Mouse (Mus musculus) adrenal gland, postnatal 10 days (tissue): ENCODE results near the gene Fam69a. TPM values are rescaled to one million over a fixed set of nuclear protein-coding genes. Genes with fewer than 3 reads are reported as not detected.
"Not testable (repeated sequence)": the region's sequence is repeated elsewhere in the genome, so short reads cannot be mapped to it uniquely, and the experiment has no call there.

Experiments used
- DNase-seq: peaks from one replicate; pipeline ENCODE4 v3.0.0; 2021; ENCODE audit warnings: mixed read lengths
- total RNA-seq, 2 experiments: library from RNA; stranded (reverse); gene quantifications; 2 replicates each; pipeline ENCODE4 v1.2.3; 2021

Fam69a gene
- total RNA-seq, 2 experiments from 2014 or later: 18.0 to 18.5 TPM

DNA sequence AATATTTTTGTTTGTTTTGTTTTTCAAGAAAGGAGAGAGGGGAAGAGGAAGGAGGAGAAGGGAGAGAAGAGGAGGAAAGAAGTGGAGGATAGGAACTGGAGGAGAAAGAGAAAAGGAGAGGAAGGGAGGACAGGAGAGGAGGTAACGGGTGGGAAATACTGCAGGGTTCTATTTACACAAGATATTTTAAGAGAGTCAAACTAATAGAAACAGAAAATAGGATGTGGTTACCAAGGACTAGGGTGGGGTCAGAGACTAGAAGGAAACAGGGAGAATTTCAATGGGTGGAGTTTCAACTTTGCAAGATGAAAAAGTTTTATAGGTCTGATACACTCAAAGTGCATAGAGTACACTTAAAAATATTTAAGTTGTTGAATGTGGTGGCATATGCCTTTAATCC lies 7.0 kb downstream of the Fam69a start:
- DNase-seq: no peak

DNA sequence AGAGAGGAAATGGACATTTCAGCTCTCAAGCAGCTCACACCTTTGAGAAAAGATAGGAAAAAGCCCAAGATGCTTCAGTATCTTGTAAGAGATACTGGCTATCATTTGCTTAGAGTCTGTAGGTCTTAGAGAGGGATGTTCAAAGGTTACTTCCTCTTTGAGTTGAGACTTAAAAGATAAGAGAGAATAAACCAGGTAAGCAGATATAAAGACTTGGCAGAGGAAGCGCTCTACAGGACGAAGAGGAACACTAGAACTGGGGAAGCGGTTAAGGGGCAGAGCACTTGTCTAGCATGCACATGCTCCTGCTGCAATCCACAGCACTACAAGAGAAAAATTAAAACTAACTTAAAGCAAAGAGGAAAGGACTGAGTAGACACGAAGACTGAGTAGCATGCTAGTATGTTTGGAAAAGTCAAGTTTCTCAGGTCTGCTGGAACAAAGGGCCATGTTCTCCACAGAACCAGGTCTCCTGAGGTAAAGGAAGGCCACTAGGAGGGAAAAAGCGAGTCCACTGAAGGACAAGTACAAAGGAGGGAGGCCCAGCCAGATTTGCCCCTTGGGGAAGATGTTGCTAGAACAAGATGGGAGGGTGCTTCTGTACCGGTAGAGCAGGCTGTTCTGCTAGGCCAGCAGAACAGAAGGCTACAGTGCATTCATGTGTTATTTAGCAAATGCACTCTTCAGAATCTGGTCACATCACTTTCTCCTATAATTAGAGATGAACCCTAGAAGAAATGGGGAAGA lies 8.4 kb downstream of the Fam69a start:
- DNase-seq: peak; percentile 48

DNA sequence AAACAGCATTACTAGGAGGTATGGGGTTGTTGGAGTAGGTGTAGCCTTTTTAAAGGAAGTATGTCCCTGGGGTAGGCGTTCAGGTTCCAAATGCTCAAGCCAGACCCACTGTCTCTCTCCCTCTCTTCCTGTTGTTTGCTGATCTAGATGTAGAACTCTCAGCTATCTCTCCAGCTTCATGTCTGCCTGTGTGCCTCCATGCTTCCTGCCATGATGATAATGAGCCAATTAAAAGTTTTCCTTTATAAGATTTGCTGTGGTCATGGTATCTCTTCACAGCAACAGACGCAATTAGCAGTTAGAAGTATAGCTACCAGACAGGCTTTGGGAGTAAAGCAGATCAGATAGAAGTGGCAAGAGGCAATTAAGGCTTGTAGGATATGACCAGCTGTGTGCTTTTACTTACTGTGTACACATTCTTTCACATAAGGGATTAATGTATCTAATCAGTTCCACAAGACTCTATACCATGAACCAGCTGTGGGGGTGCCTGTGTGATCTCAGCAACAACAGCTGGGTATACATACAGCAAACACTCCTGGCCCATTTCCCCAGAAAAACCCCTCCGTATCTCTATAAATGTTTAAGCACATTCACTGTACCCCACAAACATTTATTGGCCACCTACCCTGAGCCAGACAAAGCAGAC lies 9.1 kb downstream of the Fam69a start:
- DNase-seq: no peak

DNA sequence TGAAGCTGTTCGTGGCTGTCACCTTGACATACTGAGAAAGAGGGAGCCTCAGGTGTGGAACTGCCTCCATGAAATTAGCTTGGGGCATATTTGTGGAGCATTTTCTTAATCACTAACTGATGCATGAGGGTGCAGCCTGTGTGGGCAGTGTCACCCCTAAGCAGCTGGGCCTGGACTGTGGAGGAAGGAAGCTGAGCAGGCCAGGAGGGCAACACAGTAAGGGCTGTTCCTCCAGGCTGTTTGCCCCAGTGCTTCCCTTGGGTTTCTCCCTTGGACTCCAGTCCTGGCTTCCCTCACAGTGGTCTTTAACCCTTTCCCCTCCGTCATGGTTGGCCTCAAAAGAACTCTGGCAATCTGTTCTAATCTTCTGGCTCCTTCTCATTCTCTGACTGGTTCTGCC lies 13.6 kb downstream of the Fam69a start:
- peak; percentile 49 for DNase-seq

DNA sequence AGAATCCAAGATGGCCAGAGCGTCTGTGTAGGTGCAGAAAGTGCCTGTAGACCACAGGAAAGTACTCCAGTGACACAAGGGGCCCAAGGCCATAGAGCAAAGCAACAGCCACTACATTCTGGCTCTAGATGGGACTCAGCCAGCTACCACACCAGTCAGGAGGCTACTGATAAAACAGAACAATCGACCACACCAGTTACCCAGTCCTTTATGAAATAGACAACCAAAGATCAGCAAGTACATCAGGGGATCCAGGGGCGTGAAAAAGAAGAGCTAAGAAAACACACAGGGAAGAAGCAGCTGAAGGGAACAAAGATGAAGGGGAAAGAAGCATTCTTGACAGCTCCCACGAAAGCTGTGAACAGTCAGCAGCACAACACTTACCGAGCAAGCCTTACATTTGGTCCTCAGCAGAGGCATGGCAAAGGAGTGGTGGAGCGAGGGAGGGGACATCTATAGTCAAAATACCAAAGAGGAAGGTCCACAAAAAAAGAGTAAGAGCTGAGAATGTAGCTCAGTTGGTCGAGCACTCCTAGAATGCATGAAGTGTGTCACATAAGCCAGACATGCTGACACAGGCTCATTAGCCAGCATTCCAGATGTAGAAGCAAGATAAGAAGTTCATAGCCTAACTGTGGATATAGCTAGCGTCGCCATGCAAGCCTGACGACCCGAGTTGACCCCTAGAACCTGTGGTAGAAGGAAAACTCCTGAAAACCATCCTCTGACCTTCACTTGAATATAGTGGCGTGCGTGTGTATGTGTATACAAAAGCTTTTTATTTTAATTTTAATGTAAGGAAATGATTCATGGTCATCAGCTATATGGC lies 14.2 kb downstream of the Fam69a start:
- DNase-seq: no peak

DNA sequence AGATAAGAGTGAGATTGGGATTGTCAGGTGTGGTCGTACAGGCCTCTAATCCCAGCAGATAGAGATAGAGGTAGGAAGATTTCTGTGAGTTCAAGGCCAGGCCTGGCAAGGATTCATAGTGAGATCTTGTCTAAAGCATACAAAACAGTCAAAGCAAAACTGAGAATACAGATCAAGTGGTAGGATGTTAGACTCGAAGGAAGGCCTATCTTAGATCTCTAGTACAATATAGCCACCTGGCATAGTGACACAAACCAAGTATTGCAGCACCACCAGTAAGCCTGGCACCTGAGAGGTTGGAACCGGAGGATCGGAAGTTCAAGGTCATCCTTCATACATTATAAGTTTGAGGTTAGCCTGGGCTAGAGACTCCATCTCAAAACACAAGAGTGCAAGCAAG lies 15.8 kb downstream of the Fam69a start:
- no peak for DNase-seq

DNA sequence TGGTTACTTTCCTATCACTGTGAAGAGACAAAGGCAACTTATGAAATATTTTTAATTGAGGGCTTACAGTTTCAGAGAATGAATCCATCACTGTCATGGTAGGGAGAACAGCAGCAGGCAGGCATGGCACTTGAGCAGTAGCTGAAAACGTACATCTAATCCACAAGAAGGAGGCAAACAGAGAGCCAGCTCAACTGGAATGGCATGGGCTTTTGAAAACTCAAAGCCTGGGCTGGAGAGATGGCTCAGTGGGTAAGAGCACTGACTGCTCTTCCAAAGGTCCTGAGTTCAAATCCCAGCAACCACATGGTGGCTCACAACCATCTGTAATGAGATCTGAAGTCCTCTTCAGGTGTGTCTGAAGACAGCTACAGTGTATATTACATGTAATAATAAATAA lies 17.1 kb downstream of the Fam69a start:
- DNase-seq: not testable (repeated sequence)

DNA sequence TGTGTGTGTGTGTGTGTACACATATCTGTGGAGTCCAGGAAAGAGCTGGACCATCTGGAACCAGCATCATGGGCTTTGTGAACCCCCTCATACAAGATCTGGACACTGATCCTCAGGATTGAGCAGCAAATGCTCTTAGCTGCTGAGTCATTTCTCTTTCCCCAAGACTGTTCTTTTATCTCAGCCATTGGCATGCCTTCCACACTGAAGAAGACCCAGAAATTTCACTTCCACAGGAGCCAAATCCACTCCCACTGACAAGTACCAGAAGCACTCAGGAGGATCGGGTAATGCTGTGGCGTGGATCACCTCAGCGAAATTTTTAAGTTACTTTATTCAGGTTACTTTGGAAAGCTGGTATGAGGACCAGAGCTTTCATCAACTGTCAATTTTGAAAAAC lies 18.8 kb downstream of the Fam69a start:
- DNase-seq: no peak

DNA sequence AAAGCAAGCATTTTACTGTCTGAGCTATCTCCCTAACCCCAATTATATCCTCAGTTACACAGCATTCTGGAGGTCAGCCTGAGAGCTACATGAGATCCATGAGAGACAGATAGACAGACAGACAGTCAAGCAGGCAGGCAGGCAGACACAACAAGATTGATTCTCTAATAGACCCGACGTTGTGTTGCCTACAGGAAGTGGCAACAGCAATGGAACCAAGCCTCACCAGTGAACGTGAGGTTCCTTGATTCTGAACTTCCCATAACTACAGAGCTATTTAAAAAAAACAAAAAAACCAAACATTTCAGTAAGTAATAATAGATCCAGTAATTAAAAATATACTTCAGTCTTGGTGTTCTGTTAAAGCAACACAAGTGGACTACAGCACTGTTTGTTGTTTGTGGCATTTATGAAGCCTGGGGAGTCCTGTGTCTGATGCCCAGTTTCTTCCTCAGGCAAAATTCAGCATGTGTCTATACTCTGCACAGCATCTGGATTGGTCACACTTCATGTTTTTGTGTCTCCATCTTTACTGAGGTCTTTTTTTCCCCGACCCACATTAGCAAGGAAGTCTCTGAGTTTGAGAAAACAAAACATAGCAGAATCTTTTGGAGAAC lies 19.9 kb downstream of the Fam69a start:
- DNase-seq: no peak

DNA sequence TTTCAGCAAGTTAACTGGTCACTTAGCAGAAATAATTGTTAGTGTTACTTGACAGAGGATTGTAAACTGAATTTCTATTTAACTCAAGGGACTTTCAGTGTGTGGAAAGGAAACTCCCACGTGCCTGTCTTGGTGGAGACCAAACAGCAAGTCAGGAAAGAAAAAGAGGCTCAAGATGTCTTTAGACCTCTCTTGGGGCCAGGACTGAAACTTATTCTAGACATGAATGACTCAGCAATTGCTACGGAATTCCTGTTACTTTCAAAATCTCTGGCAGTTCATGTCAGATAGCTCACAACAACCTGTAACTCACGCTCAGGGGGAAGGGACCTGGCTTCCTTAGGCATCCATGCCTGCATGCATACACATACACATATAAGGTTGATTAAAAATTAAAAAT lies 20.7 kb downstream of the Fam69a start:
- peak; percentile 8 for DNase-seq

DNA sequence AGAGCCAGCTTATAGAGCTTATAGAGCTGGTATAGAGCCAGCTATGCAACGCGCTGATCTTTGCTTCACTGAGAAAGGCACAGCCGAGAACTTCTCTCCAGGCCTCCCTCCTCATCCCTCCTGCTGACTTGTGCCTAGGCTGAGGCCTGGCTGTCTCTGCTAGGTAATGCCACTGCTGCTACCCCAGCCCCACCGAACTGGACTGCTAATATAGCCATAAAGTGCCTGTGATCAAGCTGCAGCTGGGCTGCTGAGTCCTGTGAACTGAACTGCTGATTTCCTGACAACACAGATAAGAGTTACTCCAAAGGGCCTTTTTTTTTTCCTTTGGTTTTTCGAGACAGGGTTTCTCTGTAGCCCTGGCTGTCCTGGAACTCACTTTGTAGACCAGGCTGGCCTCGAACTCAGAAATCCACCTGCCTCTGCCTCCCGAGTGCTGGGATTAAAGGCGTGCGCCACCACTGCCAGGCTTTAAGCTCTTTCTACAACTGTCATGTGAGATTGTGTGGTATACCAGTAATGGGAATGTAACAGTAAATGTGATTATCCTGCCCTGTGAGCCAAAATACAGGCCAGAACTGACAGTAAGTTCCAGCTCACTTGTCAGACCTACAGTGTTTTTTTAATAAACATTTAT lies 21.4 kb downstream of the Fam69a start:
- DNase-seq: no peak

DNA sequence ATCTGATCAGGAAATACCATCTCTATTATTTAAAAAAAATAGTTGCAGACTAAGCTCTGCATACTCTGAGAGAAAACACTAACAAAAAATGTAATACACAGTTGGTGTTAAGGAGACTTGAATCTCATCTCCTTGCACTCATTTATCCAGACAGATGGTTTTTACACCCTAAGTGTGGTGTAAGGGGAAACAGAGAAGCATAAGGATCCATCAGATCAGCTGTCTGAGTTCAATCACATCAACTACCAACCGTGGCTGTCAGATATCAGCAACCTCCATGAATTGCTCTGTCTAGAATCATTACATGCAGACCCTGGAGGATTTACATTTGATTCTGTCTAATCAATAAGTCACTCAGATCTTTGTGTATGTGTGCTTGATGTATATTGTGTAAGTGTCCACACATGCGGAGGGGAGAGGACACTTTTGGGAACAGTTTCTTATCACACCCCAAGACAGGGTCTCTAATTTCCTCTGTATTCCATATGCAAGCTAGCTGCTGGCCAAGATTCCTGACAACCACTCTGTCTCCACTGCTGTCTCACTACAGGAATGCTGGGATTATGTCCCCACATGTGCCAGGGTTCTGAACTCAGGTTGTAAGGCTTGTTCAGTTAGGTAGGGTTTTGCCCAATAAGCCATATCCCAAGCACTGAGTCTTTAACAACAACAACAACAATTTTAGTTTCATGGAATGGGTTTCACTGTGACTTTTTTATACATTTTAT lies 22.7 kb downstream of the Fam69a start:
- DNase-seq: no peak

DNA sequence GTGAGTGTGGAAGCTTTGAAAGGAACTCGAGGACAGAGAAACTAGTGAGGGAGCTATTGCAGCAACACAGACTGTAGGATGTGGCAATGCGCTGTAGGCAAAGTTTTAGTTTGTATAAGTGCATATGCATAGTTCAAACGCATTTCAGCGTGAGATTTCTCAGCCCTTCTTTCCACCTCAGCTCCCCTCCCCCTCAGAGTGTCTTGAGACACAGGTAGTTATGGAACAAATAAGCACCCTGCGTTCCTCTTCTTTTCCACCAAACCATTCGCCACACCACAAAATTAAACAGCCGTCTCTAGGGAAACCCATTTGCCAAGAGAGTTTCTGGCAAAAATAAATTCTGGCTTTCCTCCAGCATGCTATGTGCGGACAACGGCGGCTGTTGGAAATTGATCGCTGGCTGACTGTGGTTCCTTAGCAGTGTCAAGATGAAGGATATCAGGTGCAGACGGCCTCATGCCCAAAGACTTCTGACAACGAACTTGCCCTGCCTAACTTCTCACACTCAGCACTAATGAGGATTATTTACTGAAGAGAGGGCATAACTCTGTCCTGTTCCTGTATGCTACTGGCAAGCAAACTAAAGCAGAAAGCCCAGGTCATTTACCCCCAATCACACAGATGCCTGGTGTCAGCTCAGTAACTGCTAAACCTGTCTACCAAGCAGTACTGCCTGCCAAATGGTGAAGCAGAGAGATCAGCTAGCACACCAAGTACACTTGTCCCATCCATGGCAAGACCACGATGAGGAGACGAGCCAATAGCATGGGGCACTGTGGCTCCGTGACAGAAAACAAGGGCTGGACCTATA lies 25.2 kb downstream of the Fam69a start:
- DNase-seq: peak; percentile 65

DNA sequence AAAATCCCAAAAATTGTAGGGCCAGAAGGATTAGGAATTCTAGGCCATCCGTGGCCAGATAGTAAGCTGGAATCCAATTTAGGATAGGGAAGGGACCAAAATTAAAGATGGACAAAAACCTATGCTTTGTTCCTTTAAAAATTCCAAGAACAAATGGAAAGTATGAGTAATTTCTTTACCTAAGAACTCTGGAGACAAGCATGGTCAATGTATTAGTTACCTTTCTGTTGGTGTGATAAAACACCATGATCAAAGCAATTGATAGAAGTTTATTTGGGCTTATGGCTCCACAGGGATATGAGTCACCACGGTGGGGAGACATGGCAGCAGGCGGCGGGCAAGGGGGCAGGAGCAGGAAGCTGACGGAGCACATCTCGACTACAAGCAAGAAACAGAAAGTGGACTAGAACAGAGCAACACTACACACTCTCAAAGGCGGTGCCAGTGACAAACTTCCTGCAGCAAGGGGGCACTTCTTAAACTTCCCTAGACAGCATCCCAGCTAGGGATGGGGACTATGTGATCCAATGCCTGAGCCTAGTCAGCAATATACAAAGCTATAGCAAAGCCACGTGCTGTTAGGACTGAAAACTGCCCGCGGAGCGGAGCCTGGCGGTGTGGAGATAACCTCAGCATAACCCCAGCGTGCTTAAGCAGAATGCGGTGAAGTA lies 26.2 kb downstream of the Fam69a start:
- no peak for DNase-seq

DNA sequence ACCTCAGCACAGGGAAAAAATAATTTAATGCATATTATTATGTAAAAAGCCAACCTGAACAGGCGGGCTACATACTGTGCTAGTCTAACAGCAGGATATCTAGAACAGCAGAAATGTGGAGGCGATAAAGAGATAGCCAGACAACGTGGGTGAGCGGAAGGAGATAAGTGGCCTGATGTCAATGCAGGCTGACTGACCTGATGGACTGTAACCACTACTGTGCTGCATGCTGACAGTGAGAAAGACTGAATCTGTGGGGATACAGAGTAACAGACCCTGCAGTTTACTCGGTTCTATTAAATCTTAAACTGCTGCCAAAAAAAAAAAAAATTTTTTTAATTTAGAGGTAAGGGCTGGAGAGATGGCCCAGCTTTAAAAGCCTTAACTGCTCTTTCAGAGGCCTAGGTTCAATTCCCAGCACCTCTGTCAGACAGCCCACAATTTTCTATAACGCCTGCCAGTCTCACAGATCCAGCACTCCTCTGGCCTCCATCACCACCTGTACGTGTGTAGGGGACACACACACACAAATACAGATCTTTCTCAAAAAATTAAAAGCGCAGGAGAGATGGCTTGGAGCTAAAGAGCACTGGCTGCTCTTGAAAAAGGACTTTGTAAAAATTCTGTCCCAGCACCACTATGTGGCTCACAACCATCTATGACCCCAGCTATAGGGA lies 27.1 kb downstream of the Fam69a start:
- no peak for DNase-seq

DNA sequence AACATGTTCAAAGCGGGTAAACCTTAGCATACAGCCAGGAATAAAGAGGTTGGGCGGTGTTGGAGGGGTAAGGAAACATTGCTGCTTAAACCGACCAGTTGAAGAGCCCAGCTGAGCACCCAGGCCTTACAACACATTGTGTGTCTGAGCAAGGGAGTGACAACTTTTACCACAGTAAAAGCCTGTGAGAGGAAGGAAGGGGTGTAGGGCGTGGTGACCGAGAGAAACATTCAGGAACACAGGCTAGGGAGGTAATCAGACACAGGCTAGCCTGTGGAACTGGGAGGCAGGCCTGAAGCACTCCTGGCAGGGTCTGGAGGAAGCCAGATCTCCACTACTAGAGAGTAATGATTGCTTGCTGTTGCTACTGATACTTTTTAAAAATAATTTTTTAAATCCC lies 36.2 kb downstream of the Fam69a start:
- DNase-seq: no peak

DNA sequence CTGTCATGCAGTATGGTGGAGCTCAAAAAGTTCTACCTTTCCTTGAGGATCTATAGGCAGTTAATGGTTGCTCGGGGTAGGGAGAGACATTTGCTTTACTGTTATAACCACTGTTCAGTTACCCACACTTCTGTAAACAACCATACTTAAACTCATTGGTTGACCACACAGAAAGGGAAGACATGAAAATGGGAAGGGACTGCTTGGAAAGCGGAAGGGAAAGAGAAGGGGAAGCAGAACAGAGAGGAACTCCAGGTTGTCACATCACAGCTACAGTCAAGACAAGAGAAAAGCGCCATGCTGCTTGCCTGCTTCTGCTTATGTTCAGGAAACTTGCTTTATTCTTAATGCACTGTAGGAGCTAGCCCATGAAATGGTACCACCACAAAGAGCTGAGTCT lies 37.3 kb downstream of the Fam69a start:
- no peak for DNase-seq

DNA sequence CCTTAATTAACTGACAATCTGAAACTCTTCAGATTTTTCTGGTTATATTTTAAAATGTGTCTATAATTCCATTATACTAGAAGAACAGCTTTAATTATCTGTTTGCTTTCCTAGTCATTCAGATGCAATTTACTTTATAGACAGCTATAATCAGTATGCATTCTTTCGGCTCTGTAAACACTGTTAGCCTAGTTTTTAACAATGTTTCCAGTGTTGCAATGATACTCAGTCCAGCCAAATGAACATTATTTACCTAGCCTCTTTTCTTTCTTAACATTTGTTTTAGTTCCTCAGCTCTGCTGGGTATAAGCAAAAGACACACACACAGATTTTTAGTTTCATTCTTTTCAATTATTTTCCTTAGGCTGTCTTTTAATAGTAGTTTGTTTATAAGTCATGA lies 38.0 kb downstream of the Fam69a start:
- DNase-seq: no peak

DNA sequence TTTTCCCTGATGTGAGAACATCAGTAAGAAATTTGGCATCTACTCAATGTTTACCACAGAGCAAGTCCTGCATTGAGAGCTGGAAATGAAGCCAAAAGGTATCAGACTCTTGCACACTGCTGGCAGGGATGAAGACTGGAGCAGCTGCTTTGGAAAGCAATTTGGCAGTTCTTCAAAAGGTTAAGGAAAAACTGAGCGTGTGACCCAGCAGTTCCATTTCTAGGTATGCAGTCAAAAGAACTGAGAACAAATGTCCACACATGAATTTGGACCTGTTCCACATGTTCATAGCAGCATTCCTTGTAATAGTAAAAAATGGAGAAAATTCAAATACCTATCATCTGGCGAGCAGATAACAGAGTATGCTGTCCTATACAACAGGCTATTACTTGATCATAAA lies 39.3 kb downstream of the Fam69a start:
- peak; percentile 27 for DNase-seq

DNA sequence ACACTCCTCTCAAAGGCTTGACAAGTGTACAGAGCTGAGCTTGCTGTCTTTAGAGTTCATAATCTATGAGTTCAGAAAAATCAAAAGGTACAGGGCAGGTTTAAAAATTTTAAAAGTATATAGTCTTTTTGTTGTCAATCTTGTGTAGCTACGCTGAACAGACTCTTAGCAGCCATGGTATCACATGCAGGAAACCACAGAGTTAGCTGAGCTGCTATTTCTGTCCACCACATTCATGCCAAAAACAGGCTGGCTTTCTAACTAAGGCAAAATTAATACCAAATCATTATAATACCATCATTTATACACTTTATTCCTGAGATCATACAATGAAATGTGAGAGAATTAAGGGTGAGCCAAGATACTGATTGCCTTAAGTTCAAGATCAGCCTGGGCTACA lies 40.4 kb downstream of the Fam69a start:
- no peak for DNase-seq
